Comparison of ENCODE assay signal across 27 mouse cellular contexts in the genomic region with DNA sequence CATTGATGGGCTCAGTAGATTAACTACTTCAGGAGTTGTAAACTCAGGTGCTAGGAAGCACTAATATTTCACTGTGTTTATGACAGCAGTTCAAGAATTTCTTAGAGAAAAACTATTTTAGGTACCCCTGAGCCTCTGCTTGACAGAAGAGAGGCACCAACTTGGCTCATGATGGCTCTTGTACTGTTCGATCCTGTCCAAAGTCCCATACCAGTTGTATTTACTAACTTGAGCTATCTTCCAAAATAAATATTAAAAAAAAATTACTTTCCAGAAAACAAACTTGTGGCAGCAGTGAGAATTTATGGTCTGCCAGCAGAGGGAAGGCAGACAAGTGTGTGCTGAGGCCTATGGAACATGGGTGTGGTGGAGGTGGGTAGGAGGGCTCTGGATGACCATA.
"Had no signal": no experiment of that assay in that cellular context is flagged by ENCODE, and none has a peak within 500 bp of the region (broad histone marks: within the 10 kb centered on the region; RNA-seq: fewer than 3 reads in every experiment).

No protein-coding gene starts in this region.

- H3K9ac ChIP-seq: heart, embryonic 13.5 days; heart, embryonic 15.5 days; hindbrain, embryonic 12.5 days; hindbrain, embryonic 14.5 days; intestine, embryonic 15.5 days; limb, embryonic 12.5 days; liver, embryonic 13.5 days; liver, embryonic 15.5 days had no signal

- H3K36me3 ChIP-seq: heart, embryonic 13.5 days; heart, embryonic 15.5 days; hindbrain, embryonic 10.5 days; hindbrain, embryonic 12.5 days; intestine, embryonic 15.5 days; limb, embryonic 10.5 days; limb, embryonic 12.5 days; liver, embryonic 13.5 days; liver, embryonic 15.5 days had no signal

- H3K27me3 ChIP-seq: heart, embryonic 13.5 days; heart, embryonic 15.5 days; hindbrain, embryonic 12.5 days; intestine, embryonic 15.5 days; limb, embryonic 12.5 days; liver, embryonic 13.5 days; liver, embryonic 15.5 days had no signal

- H3K4me3 ChIP-seq: gastrocnemius, adult 2 months; heart, adult 2 months; heart, embryonic 13.5 days; heart, embryonic 15.5 days; hindbrain, embryonic 10.5 days; hindbrain, embryonic 12.5 days; intestine, embryonic 15.5 days; layer of hippocampus, adult 2 months; left cerebral cortex, adult 2 months; limb, embryonic 10.5 days; limb, embryonic 12.5 days; liver, embryonic 13.5 days; liver, embryonic 15.5 days had no signal

- ATAC-seq: hindbrain, embryonic 16.5 days; inflammation-experienced regulatory T-cells, adult 6 months; intestine, embryonic 15.5 days; intestine, postnatal 0 days had no signal

- DNase-seq: gastrocnemius, adult 2 months; gastrocnemius, postnatal 10 days; gastrocnemius, postnatal 25 days; heart, adult 2 months; heart, postnatal 14 days; heart, postnatal 4 days; kidney, adult 18-20 months; kidney, adult 8-10 months; kidney, postnatal 10 days; kidney, postnatal 25 days; kidney, postnatal 4 days; liver, embryonic 13.5 days had no signal

- H3K27ac ChIP-seq: gastrocnemius, adult 2 months; heart, adult 2 months; heart, embryonic 13.5 days; heart, embryonic 15.5 days; hindbrain, embryonic 10.5 days; hindbrain, embryonic 12.5 days; hindbrain, embryonic 14.5 days; intestine, embryonic 15.5 days; layer of hippocampus, adult 2 months; left cerebral cortex, adult 2 months; limb, embryonic 10.5 days; limb, embryonic 12.5 days; liver, embryonic 13.5 days; liver, embryonic 15.5 days had no signal

- H3K4me1 ChIP-seq: heart, embryonic 13.5 days; heart, embryonic 15.5 days; hindbrain, embryonic 12.5 days; intestine, embryonic 15.5 days; limb, embryonic 10.5 days; limb, embryonic 12.5 days; liver, embryonic 13.5 days; liver, embryonic 15.5 days had no signal

- H3K4me2 ChIP-seq: heart, embryonic 11.5 days; heart, embryonic 13.5 days; heart, embryonic 15.5 days; hindbrain, embryonic 12.5 days; hindbrain, embryonic 14.5 days; intestine, embryonic 15.5 days; limb, embryonic 12.5 days; liver, embryonic 13.5 days; liver, embryonic 15.5 days had no signal

- H3K9me3 ChIP-seq: heart, embryonic 13.5 days; heart, embryonic 15.5 days; hindbrain, embryonic 10.5 days; hindbrain, embryonic 12.5 days; intestine, embryonic 15.5 days; limb, embryonic 10.5 days; limb, embryonic 12.5 days; liver, embryonic 13.5 days; liver, embryonic 15.5 days had no signal
